Mouse (Mus musculus): ENCODE data around the gene Rab31.
"Not testable (repeated sequence)": the region's sequence is repeated elsewhere in the genome, so short reads cannot be mapped to it uniquely, and the experiment has no call there.

The Rab31 gene

DNA sequence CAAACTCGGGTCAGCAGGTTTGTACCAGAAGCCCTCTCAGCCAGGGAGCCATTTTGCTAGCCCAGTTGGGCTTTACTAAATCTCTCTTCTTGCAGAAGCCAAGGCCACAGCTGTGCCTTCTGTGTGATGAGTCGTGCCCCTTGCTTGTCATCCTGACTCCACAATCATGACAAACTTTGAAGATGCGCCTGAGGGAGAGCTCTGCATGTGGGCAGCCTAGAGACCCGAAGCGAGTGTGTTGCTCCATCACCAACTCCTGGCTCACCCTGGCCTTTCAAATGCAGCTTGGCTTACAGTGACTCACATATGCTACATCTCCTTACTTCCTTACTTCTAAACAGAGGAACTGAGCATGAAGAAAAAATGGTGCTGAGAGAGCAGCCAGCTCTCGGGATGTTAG lies 142.6 kb downstream of the Rab31 start:
- in situ Hi-C loops (cut with MboI, MseI) = no loop called here

DNA sequence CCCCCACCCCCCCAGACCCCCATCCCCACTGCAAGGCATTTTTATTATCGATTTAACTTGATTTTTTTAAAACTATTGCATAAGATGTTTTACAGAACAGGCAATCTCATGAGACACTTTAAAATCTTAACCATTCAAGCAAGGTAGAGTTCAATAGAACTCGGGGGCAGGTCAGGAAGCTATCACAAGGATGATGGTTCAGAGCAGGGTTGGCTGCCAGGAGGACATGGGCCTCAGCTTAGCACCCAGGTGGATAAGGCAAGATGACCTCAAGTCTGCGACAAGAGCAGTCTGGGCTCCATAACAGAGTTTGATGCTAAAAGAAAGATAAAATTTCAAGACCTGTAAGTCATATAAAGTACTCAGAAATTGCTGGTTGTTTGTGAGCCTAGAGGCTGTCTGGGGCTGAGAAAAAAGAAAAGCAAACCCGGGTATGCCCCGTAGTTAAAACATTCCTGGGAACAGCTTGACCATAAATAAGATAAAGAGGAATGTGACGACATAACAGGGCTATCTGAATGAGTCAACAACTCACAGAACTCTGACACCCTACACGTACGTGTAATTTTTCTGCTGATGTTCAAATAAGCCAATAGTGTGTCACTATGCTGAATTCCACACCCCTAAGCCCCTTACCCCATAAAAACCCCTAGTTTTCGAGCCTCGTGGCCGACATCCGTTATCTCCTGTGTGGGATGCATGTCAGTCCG lies 143.6 kb downstream of the Rab31 start:
- in situ Hi-C loops (cut with MboI, MseI) = not testable (repeated sequence)

DNA sequence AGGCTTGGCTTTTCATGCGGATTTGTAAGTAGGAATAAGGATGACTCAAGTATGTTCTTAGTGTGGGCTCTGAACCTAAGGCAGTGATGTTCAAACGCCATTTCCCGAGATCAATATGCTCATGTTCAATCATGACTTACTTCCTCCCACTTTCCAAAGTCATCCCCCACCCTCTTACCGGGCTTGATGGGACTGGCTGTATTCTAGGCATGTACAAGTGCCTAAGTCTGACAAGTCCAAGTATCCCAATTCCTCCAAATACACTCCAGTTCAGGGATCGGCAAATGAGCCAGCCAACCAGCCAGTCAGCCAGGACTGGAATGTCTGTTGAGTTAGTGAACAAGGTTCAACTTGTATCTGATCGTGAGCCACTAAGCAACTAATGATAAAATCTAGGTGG lies 146.3 kb downstream of the Rab31 start:
- in situ Hi-C loops (cut with MboI, MseI) = no loop called here

DNA sequence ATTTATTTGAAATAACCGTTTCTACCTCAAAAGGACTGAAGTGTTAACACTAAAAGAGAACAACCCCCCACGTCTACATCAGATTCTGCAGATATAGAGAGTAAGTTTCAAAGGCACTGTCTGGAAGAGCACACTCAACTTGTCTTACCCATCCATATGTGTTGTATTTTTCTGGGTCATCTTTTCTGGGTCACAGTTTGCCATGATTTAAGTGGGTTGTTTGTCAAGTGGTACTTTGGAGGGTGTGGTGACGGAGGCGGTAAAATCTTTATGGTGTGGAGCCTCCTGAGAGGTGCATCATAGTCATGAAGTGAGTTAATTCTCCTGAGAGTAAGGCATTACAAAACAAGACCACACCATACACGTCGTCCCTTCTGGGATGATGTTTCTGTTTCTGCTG lies 147.0 kb downstream of the Rab31 start:
- in situ Hi-C loops (cut with MboI, MseI) = no loop called here

DNA sequence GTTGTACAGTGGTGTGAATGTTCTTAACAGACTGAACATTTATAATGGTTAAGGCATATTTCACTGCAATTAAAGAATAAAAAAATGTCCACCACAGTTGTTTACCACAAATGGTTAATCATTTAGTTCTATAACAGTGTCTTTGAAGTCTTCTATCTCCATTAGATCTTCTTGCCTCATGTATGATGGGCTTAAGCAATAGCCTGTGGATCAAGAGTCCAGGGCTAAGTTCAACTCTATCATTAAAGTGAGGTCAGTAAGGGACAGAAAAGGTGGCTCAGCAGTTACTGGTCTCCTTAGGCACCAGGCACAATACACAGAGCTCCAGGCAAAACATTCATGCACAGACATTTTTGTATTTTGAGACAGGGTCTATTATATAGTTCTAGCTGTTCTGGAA lies 149.4 kb downstream of the Rab31 start:
- in situ Hi-C loops (cut with MboI, MseI) = loop anchor here (25.0 kb wide), 1 partner anchor 489 kb away; the partner anchor contains the start of genes Ddx11, Ndufv2 and Washc1

DNA sequence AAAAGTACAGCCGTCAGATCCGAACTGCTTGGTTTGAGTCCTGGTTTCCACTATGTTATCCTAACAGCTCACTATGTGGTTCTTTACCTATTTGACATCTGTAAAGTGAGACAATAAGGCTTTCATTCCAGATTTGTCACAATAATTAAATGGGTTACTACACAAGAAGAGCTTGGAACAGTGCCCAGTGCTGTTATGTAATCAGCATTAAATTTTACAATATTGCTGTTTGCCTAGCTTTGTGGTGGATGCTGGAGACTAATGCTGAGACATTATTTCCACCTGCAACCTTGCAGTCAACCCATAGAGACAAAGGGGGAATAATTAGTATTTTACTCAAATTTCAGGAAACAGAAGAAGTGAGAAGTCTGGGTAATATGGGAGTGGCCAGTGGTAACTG lies 154.1 kb downstream of the Rab31 start:
- in situ Hi-C loops (cut with MboI, MseI) = loop anchor here (25.0 kb wide), 1 partner anchor 494 kb away; the partner anchor contains the start of genes Ddx11, Ndufv2 and Washc1

DNA sequence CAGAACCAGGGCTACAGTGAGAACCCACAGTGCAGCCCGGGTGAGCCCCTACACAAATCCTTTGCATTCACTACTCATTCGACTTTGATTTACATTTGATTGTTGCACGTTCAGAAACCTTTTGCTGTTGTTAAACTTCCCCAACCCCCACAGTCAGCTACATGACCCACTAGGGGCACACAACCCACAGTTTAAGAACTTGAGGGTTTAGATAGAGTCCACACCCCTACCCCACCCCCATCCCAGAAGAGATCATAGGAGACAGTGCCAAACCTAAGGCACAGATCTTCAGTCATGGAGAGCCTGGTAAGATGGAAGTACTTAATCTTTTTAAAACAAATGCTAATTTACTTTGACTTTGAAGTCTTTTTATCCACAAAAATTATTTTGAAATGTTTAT lies 156.9 kb downstream of the Rab31 start:
- in situ Hi-C loops (cut with MboI, MseI) = loop anchor here (25.0 kb wide), 1 partner anchor 497 kb away; the partner anchor contains the start of genes Ddx11, Ndufv2 and Washc1

DNA sequence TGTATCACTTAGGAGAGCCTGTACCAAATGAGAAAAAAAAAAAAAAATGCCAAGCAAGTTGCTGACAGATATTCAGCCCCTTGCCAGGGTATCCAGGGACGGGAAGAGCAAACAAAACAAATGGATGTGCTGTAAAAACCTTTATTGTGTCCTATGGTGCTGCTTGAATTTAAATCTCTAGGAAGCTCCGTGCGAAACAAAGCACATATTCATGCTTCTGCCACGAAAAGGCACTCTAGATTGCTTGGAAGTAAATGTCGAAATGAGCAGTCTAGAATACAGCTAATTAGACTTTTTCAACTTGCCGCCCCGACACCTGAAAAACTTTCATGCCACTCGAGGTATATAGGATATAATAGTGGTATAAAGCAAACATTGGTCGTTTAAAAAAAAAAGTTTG lies 158.1 kb downstream of the Rab31 start:
- in situ Hi-C loops (cut with MboI, MseI) = loop anchor here (25.0 kb wide), 1 partner anchor 498 kb away; the partner anchor contains the start of genes Ddx11, Ndufv2 and Washc1

DNA sequence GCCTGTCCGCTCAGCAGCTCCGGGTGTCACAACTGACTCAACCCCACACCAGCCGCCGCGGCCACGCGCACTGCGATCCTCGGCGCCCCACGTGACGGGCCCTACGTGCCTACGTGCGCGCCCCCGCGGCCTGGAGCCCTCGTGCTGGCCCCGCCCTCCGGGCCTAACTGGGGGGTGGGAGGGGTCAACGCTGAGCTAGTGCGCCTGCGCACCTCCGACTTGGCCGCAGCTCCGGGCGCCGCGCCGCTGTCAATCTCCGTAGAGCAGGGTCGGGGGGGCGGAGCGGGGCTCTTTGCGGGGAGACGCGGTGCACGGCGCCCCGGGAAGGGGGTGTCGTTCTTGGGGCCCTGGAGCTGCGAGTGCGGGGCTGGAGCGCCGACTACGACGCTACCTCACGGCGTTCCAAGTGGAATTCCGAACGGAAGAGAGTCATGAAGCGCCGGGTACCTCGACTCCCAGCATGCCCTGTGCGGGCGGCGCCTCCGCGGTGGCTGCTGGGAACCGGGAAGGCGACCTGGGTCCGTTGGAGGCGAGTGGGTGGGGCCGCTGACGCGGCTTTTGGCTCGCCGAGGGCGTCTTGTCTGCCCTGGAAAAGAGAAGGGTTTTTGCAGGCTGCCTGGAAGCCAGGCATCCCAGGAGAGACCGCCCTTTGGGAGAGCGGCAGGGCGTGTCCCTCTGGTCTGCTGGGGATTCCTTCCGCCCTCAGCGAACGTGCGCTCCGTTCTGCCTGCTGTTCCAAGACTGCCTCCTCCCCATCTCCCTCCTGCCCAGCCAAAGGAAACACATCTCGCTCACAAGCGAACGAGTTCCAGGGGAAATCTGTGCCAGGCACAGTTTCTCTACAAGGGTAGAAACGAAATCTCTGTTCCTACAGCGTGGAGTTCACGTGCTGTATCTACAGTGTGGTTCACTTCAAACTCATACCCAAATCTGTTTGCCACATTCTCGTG lies 158.8 kb downstream of the Rab31 start, which contains the start of gene Vapa:
Gene Vapa (minus strand): TSS at position 93 of the 950 bp plus-strand sequence.
- in situ Hi-C loops (cut with MboI, MseI) = loop anchor here (25.0 kb wide), 1 partner anchor 499 kb away; the partner anchor contains the start of genes Ddx11, Ndufv2 and Washc1

DNA sequence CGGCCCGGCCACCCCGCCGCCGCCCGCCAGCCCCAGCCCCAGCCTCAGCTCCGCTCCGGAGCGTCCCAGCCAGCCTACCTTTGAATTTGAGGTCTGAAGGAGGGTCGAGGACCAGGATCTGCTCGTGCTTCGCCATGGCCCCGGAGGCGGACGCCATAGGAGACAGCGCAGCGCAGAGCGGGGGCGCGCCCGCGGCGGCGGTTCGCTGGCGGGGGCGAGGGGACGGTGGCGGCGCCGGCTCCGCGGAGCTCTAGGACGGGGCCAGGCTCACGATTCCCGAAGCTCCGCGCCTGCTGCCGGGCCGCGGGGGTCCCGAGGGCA lies 159.4 kb downstream of the Rab31 start:
- in situ Hi-C loops (cut with MboI, MseI) = loop anchor here (25.0 kb wide), 1 partner anchor 499 kb away; the partner anchor contains the start of genes Ddx11, Ndufv2 and Washc1

DNA sequence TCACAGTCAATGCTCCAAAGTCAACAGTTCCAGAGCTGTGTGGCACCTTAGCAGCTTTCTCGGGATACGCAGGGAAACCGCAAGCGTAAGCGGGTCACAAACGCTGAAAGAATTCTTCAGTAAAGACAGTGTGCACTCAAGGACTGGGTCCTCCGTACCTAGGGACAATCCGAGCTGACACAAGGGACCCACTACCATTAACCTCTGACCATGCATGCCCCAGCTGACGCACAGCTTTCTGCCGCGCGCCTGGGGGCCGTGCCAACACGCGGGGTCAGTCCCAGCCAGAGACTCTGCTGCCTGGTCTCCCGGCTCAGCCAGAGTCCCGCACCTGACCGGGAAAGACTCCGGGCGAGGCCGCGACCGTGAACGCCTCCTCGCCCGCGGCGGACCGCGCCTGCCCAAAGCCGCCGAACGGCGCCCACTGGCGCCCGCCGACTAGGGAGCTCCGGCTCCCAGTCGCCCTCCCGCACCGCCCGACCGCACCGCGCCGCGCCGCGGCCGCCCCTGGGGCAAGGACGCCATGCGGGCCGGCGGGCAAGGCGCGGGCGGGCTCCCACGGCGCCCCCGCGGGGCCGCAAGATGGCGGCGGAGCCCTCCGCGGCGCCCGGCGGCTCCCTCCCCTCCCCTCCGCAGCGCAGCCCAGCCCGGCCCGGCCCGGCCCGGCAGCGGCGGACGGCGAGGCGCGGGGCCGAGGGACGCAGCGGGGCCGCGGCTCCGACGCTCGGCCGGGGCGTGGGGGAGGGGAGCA lies 160.0 kb downstream of the Rab31 start:
- in situ Hi-C loops (cut with MboI, MseI) = loop anchor here (25.0 kb wide), 1 partner anchor 500 kb away; the partner anchor contains the start of genes Ddx11, Ndufv2 and Washc1

DNA sequence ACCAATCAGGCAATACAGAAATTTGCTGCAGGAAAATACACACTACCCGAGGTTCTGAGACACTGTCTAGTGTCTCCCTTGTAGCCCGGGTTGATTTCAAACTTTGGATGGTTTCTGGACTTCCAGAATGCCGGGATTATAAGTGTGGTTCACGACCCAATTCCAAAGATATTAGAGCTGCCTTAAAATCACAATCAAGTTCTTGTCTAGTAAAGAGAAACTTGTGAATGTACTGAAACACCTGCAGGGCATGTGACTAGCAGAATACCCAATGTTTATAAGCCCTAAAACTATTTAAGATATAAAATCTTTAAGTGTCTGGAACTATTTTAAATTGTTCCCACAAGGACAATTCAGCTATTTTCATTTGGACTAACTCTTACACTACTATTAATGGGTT lies 160.8 kb downstream of the Rab31 start:
- in situ Hi-C loops (cut with MboI, MseI) = loop anchor here (25.0 kb wide), 1 partner anchor 501 kb away; the partner anchor contains the start of genes Ddx11, Ndufv2 and Washc1

DNA sequence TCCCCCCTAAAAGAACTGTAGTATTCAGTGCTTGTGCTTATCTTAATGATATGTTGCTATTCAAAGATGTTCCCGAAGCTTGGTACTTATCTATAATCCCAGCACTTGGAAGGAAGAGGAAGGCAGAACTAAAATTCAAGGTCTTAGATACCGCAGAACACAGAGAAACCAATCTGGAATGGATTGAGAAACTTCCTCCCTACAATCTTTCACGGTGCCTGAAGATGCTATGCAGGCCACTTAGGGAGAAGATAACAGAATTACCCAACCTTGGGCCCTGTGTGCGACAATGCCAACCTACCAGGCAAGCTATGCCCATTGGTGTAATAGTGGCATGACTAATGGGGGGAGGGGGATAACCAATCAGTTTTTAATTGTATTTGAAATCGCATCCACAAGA lies 163.8 kb downstream of the Rab31 start:
- in situ Hi-C loops (cut with MboI, MseI) = loop anchor here (5.0 to 25.0 kb wide), 2 partner anchors 179 to 504 kb away; partner anchors contain the start of genes Ddx11, Ndufv2 and Washc1

DNA sequence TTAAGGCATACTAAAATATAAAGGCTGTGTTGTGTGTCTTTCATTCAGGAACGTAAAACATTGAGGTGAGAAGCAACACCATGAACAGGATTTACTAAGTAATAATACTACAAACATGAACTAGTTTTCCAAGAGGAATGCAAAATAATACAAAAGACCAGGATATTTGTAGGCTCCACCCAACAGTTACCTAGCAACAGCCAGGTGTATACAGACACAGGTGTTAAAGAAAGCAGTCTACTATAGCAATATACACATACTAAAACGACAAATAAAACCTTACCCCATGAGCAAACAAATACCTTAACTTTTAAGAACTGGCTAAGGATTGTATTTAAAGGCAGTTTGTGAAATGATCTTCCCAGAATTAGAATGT lies 164.3 kb downstream of the Rab31 start:
- in situ Hi-C loops (cut with MboI, MseI) = loop anchor here (5.0 to 25.0 kb wide), 2 partner anchors 179 to 504 kb away; partner anchors contain the start of genes Ddx11, Ndufv2 and Washc1

DNA sequence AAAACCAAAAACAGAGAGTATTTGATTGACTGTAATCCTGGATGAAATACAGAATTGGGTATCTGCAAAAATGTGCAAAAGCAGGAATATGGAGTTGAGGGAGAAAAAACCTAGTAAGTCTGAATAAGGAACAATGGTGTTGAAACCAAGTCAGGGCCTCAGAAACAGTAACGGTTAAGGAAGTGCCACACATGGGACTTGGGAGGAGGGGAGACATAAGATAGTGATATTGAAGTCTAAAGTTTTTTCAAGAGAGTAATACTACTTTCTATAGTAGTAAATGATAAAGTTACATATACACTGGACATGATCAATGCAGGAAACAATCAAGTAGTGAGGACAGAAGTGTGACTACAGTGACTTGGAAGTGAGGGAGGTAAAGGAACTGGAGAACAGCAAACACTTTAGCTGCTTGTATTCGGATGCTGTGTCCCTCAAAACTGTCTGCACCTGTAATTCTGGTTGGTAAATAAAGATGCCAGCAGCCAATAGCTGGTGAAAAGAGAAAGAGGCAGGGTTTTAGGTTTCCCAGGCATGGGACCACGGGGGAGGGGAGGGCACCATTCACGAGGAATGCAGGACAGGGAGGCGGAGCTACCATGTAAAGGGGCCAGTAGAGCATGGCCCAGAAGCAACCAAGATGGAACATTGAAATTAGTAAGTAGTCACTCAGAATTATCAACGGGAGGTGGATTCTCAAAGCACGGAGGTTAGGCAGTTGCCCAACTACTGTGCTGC lies 164.8 kb downstream of the Rab31 start:
- in situ Hi-C loops (cut with MboI, MseI) = loop anchor here (5.0 to 25.0 kb wide), 2 partner anchors 180 to 505 kb away; partner anchors contain the start of genes Ddx11, Ndufv2 and Washc1

DNA sequence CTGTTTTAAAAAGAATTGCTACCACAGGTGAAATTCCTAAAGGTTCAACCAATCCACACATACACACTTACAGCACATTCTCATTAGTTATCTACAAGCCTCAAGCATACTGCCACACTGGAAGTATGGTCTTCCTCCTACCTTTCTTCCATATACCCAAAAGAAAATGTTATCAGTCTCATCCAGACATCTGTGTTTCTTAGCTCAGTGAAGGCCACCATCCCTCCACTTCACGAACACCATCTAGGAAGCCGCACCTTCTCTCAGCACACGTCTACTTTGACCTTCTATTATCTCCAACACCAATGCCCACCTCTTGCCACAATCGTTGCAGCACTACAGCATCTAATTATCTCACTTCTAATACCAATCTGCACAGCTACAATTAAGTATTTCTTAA lies 166.5 kb downstream of the Rab31 start:
- in situ Hi-C loops (cut with MboI, MseI) = loop anchor here (5.0 to 25.0 kb wide), 2 partner anchors 181 to 506 kb away; partner anchors contain the start of genes Ddx11, Ndufv2 and Washc1

DNA sequence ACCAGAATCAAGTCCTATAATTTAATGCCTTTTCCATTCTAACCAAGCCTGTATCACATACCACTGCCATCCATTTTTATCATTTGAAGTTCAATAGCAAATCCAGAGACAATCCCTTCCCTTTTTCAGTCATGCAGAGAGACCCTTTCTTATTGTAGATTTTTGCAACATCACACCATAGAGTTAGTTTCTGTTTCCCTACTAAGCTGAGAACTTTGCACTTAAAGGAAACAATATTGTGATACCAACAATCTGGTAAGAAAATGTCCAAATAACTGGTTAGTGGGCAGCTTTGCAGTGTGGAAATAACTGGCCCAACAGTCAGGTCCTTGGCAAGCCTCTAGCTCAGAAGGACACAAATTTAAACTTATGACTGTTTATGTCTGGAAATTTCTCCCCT lies 167.7 kb downstream of the Rab31 start:
- in situ Hi-C loops (cut with MboI, MseI) = loop anchor here (5.0 to 25.0 kb wide), 2 partner anchors 182 to 507 kb away; partner anchors contain the start of genes Ddx11, Ndufv2 and Washc1

DNA sequence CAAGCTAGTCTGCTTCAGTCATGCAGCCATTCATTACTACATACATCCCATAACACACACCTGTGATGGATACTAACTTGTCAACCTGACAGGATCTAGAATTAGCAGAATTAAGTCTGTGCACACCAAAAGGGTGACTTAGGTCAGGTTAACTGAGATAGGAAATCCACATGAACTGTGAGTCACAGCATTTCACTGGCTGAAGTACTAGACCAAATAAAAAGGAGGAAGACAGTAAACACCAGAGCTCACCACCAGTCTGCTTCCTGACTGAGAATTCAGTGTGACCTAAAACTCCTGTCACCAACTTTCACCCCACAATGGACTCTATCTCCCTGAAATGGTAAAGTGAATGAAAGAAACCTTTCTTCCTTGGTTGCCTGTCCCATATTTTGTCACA lies 168.2 kb downstream of the Rab31 start:
- in situ Hi-C loops (cut with MboI, MseI) = loop anchor here (25.0 kb wide), 1 partner anchor 508 kb away; the partner anchor contains the start of genes Ddx11, Ndufv2 and Washc1
